In genomic region chr2:59167830-59168229, GRCm38 (mm10) we compare ENCODE assay signal across 20 mouse cellular contexts. TPM values are rescaled to one million over a fixed set of nuclear protein-coding genes. Genes with fewer than 3 reads are reported as not detected.
DNase-seq lines count a peak whose midpoint lies in the region; ATAC-seq lines count a peak whose summit lies in the region.
"Had no signal": no experiment of that assay in that cellular context is flagged by ENCODE, and none has a peak within 500 bp of the region (broad histone marks: within the 10 kb centered on the region; RNA-seq: fewer than 3 reads in every experiment).

No protein-coding gene starts in this region.

- ATAC-seq in cerebellum, adult (ENCODE audit: insufficient number of reproducible peaks, low FRiP score, low TSS enrichment), result peak; percentile 45; the same call in 1 of the 2 replicates
- ATAC-seq in kidney, embryonic 16.5 days (ENCODE audit: low FRiP score, low TSS enrichment), result 0 out of 2 replicates have a peak, but pooled peaks have one; percentile 21
- ATAC-seq in stomach, embryonic 16.5 days (ENCODE audit: insufficient read depth, low FRiP score), result peak; percentile 80
- ATAC-seq: CD4-positive, CD25-positive, alpha-beta regulatory T cell, adult 4 months; hindbrain, postnatal 0 days; liver, postnatal 0 days had no signal

- H3K4me3 ChIP-seq in kidney, embryonic 16.5 days (ENCODE audit: low read length), result no peak overlapping the region
- no peak overlapping the region for H3K4me3 ChIP-seq in stomach, embryonic 16.5 days (replicated peaks; ENCODE audit: low read length)
- H3K4me3 ChIP-seq: embryonic facial prominence, embryonic 13.5 days; forebrain, embryonic 10.5 days; heart, adult 2 months; heart, embryonic 15.5 days; limb, embryonic 15.5 days; neural tube, embryonic 13.5 days had no signal

- H3K9ac ChIP-seq in kidney, embryonic 16.5 days (replicated peaks; ENCODE audit: low read length), result no peak overlapping the region
- no peak overlapping the region for H3K9ac ChIP-seq in stomach, embryonic 16.5 days (ENCODE audit: low read length)
- H3K9ac ChIP-seq: embryonic facial prominence, embryonic 13.5 days; heart, embryonic 15.5 days; limb, embryonic 15.5 days; liver, postnatal 0 days; neural tube, embryonic 13.5 days had no signal

- peaks cover 39% of the 10 kb centered on the region for H3K4me1 ChIP-seq in kidney, embryonic 16.5 days (ENCODE audit: insufficient read depth, low read length)
- peaks cover 32% of the 10 kb centered on the region for H3K4me1 ChIP-seq in stomach, embryonic 16.5 days (ENCODE audit: control insufficient read depth, insufficient read depth, low read length)

- H3K9me3 ChIP-seq in kidney, embryonic 16.5 days (ENCODE audit: low read length), result no peaks in the 10 kb centered on the region
- no peaks in the 10 kb centered on the region for H3K9me3 ChIP-seq in stomach, embryonic 16.5 days (replicated peaks; ENCODE audit: control insufficient read depth, low read length)
- H3K9me3 ChIP-seq: embryonic facial prominence, embryonic 13.5 days; forebrain, embryonic 10.5 days; G1E; heart, embryonic 15.5 days; limb, embryonic 15.5 days; neural tube, embryonic 13.5 days had no signal

- 54% methylated on average over 4 of the region's 4 CpGs for WGBS in kidney, embryonic 16.5 days
- 61% methylated on average over 4 of the region's 4 CpGs for WGBS in stomach, embryonic 16.5 days

- no peaks in the 10 kb centered on the region for H3K36me3 ChIP-seq in kidney, embryonic 16.5 days (ENCODE audit: insufficient read depth, low read length)
- no peaks in the 10 kb centered on the region for H3K36me3 ChIP-seq in stomach, embryonic 16.5 days (ENCODE audit: control insufficient read depth, insufficient read depth, low read length)
- H3K36me3 ChIP-seq: embryonic facial prominence, embryonic 13.5 days; heart, embryonic 15.5 days; limb, embryonic 15.5 days; neural tube, embryonic 13.5 days had no signal

- H3K4me2 ChIP-seq in kidney, embryonic 16.5 days (replicated peaks; ENCODE audit: low read depth, low read length), result no peak overlapping the region
- no peak overlapping the region for H3K4me2 ChIP-seq in stomach, embryonic 16.5 days (ENCODE audit: low read depth, low read length)
- H3K4me2 ChIP-seq: embryonic facial prominence, embryonic 13.5 days; heart, embryonic 15.5 days; limb, embryonic 15.5 days; neural tube, embryonic 13.5 days had no signal

- no peak overlapping the region for H3K27ac ChIP-seq in kidney, embryonic 16.5 days (ENCODE audit: low read length)
- peak overlapping the region; percentile 79 for H3K27ac ChIP-seq in stomach, embryonic 16.5 days (ENCODE audit: low read length)
- H3K27ac ChIP-seq: embryonic facial prominence, embryonic 13.5 days; forebrain, embryonic 10.5 days; heart, adult 2 months; heart, embryonic 15.5 days; hindbrain, postnatal 0 days; limb, embryonic 15.5 days; neural tube, embryonic 13.5 days had no signal

- DNase-seq in cerebellum, adult 11-12 months, result no peak
- DNase-seq in kidney, postnatal 14 days, result no peak
- DNase-seq in lung, postnatal 36 days, result peak; percentile 15
- DNase-seq in lung, postnatal 10 days, result no peak
- DNase-seq in gastrocnemius, postnatal 4 days (ENCODE audit: low spot score in 2 of 2), result no peak
- DNase-seq: heart, adult 2 months; liver, postnatal 0 days had no signal

- no peaks in the 10 kb centered on the region for H3K27me3 ChIP-seq in kidney, embryonic 16.5 days (ENCODE audit: insufficient read depth, low read length)
- no peaks in the 10 kb centered on the region for H3K27me3 ChIP-seq in stomach, embryonic 16.5 days (ENCODE audit: control insufficient read depth, insufficient read depth, low read length)
- H3K27me3 ChIP-seq: embryonic facial prominence, embryonic 13.5 days; heart, embryonic 15.5 days; limb, embryonic 15.5 days; neural tube, embryonic 13.5 days had no signal

RNA-seq across cellular contexts. Expression of gene Pkp4, which starts 7.2 kb away (rescaled TPM):
- 23.5 and 27.6 TPM in 2 replicates for polyA plus RNA-seq in kidney, embryonic 16.5 days (2015; fragmentation: Nextera tagmentation; extraction: Ambion mirVana)
- 30.0 and 32.6 TPM in 2 replicates for polyA plus RNA-seq in stomach, embryonic 16.5 days (2015; fragmentation: Nextera tagmentation; extraction: Ambion mirVana)
- 10 to 100 TPM; 41.1 to 41.3 TPM for total RNA-seq in gastrocnemius, postnatal 4 days (2021)

RNA-seq across cellular contexts. Expression of gene Ccdc148, which starts 7.3 kb away (rescaled TPM):
- polyA plus RNA-seq in kidney, embryonic 16.5 days (2015; fragmentation: Nextera tagmentation; extraction: Ambion mirVana), result 1.4 and 1.6 TPM in 2 replicates
- polyA plus RNA-seq in stomach, embryonic 16.5 days (2015; fragmentation: Nextera tagmentation; extraction: Ambion mirVana), result 0.93 and 1.4 TPM in 2 replicates
- total RNA-seq in gastrocnemius, postnatal 4 days (2021), result under 1 TPM; 0.37 to 0.70 TPM
- total RNA-seq: common myeloid progenitor, adult 5-6 weeks; gastrocnemius, adult 8-10 months had no signal
- polyA plus RNA-seq: G1E had no signal

Comparison
In these comparisons a context has a peak if more than half of its experiments do, and no peak if none do; other contexts are left out.
1. ATAC-seq: peak in every context shown above with its lines; median percentile 80 in stomach, embryonic 16.5 days; 45 in cerebellum, adult; 21 in kidney, embryonic 16.5 days.